Mouse (Mus musculus) lung, postnatal 0 days (tissue): ENCODE measurements at regions not wholly inside any gene's neighbourhood (a gene's known extent, or its start where the extent isn't known, plus 50 kb on each side); places are given as distances from the start of the nearest gene placed in this dataset.

Source experiments
- CTCF ChIP-seq: IDR thresholded peaks from 2 replicates; pipeline ENCODE4 v1.5.1; 2016; ENCODE audit warnings: antibody characterized with exemption, mild to moderate bottlenecking
- EP300 ChIP-seq: IDR thresholded peaks from 2 replicates; pipeline ENCODE4 v1.6.1; 2016; ENCODE audit warnings: antibody characterized with exemption, mild to moderate bottlenecking, control low read depth

GRCm38 (mm10) chr2:28351445-28351844 lies 95.2 kb upstream of the Ppp1r26 start:
- TF ChIP-seq CTCF (no peak), EP300 (no peak)
